Mouse (Mus musculus) liver, embryonic 14.5 days (tissue): ENCODE data around the gene Rph3al. TPM values are rescaled to one million over a fixed set of nuclear protein-coding genes. Genes with fewer than 3 reads are reported as not detected.

Experiments used
- ATAC-seq: fragments of 200-750 bp; cut with Nextera tagmentation; 2 replicates; pipeline ENCODE4 v1.8.0; 2017; ENCODE audit warnings: moderate number of reproducible peaks, mild to moderate bottlenecking, moderate library complexity; ENCODE audit not compliant: insufficient read depth
- DNase-seq, 3 experiments: peaks; one replicate each; pipeline ENCODE4 v3.0.0-alpha.2; 2012 to 2013; ENCODE audit warnings: low read depth in 3 of 3, low spot score in 3 of 3
- H3K27ac ChIP-seq: fragments of 300-500 bp; sonication (generic); 2 replicates; pipeline ENCODE4 v1.5.1; 2014; ENCODE audit warnings: moderate library complexity, mild to moderate bottlenecking, control low read depth, inconsistent platforms
- H3K27me3 ChIP-seq: fragments of 300-500 bp; sonication (generic); 2 replicates; pipeline ENCODE4 v1.6.1; 2014; ENCODE audit warnings: mild to moderate bottlenecking, low read length, moderate library complexity; ENCODE audit not compliant: control insufficient read depth, insufficient read depth
- H3K36me3 ChIP-seq: fragments of 300-500 bp; sonication (generic); replicated peaks from 2 replicates; pipeline ENCODE4 v1.6.1; 2014; ENCODE audit warnings: low read depth; ENCODE audit not compliant: control insufficient read depth, insufficient read depth
- H3K4me1 ChIP-seq, 2 experiments: fragments of 200-500 bp in 1 of 2; fragments of 300-500 bp in 1 of 2; sonication (generic) in 1 of 2; replicated peaks; 2 replicates each; pipeline ENCODE4 v1.6.1; 2012 to 2014; ENCODE audit warnings: antibody characterized with exemption in 1 of 2, inconsistent platforms in 1 of 2, low read length in 1 of 2; ENCODE audit not compliant: control insufficient read depth in 2 of 2, insufficient read depth in 2 of 2
- H3K4me2 ChIP-seq: fragments of 300-500 bp; sonication (generic); 2 replicates; pipeline ENCODE4 v1.6.1; 2014; ENCODE audit warnings: low read depth, mild to moderate bottlenecking, control low read depth, moderate library complexity
- H3K4me3 ChIP-seq, 2 experiments: fragments of 200-500 bp in 1 of 2; fragments of 300-500 bp in 1 of 2; sonication (generic) in 1 of 2; 2 replicates each; pipeline ENCODE4 v1.5.1; 2012 to 2014; ENCODE audit warnings: low read depth in 2 of 2, low read length in 2 of 2, mild to moderate bottlenecking in 2 of 2, control low read depth in 1 of 2, inconsistent platforms in 1 of 2, moderate library complexity in 1 of 2; ENCODE audit not compliant: insufficient read depth in 1 of 2
- H3K9ac ChIP-seq: fragments of 300-500 bp; sonication (generic); replicated peaks from 2 replicates; pipeline ENCODE4 v1.6.1; 2014; ENCODE audit warnings: mild to moderate bottlenecking, control low read depth, moderate library complexity
- H3K9me3 ChIP-seq: fragments of 300-500 bp; sonication (generic); 2 replicates; pipeline ENCODE4 v1.6.1; 2016; ENCODE audit warnings: low read length, mixed read lengths; ENCODE audit not compliant: control insufficient read depth
- CTCF ChIP-seq: IDR thresholded peaks from 2 replicates; pipeline ENCODE4 v1.5.1; 2016; ENCODE audit warnings: antibody characterized with exemption, low read depth, control low read depth
- EP300 ChIP-seq: IDR thresholded peaks from 2 replicates; pipeline ENCODE4 v1.6.1; 2016; ENCODE audit warnings: antibody characterized with exemption, low read depth
- WGBS: fragments of 180-500 bp; shearing (Covaris S2); extraction: QIAGEN DNeasy Blood & Tissue Kit; methylation state at CpG from one replicate; pipeline ENCODE4 v1.1.7; 2014; ENCODE audit not compliant: insufficient replicate concordance; 5-methylcytosine and 5-hydroxymethylcytosine counted together
- polyA plus RNA-seq, 2 experiments: library from polyadenylated mRNA; depleted of rRNA in 1 of 2; stranded (reverse) in 1 of 2; unstranded in 1 of 2; fragments of >200 nt; fragmentation: Nextera tagmentation in 1 of 2; extraction: Ambion mirVana in 1 of 2; gene quantifications; 2 replicates each; pipeline versions ENCODE4 v1.2.1 to v1.2.3; 2012 to 2014

The Rph3al gene
- polyA plus RNA-seq, 2 experiments, result 0.25 to 0.29 TPM

GRCm38 (mm10) chr11:75909702-75910429 is 28.4 kb downstream of the Rph3al start:
- Histone ChIP-seq H3K4me1 (0 out of 4 replicates have a peak, but pooled peaks cover 0 to 4% of the 10 kb centered on the region in 2 experiments), H3K4me2 (no peak overlapping the region), H3K27me3 (no peaks in the 10 kb centered on the region), H3K9ac (no peak overlapping the region), H3K4me3 (no peak overlapping the region), H3K9me3 (no peaks in the 10 kb centered on the region), H3K36me3 (no peaks in the 10 kb centered on the region), H3K27ac (no peak overlapping the region)
- 55% methylated on average over 9 of the region's 9 CpGs for WGBS
- ATAC-seq (no peak), DNase-seq (no peak)
- TF ChIP-seq CTCF (no peak), EP300 (no peak)

- Histone ChIP-seq H3K9ac (no peak overlapping the region), H3K4me1 (peaks cover 0 to 4% of the 10 kb centered on the region in 2 experiments; a peak in 1 of 4 replicates), H3K27ac (no peak overlapping the region), H3K27me3 (no peaks in the 10 kb centered on the region), H3K4me2 (no peak overlapping the region), H3K4me3 (no peak overlapping the region), H3K9me3 (no peaks in the 10 kb centered on the region), H3K36me3 (no peaks in the 10 kb centered on the region)
- no peak for ATAC-seq
- no peak for TF ChIP-seq CTCF
- TF ChIP-seq EP300, result no peak
- 38% methylated on average over 4 of the region's 4 CpGs for WGBS
- DNase-seq, result no peak
Measured at GRCm38 (mm10) chr11:75907406-75907805, 30.8 kb downstream of the Rph3al start.

- 60% methylated on average over 11 of the region's 12 CpGs for WGBS
- Histone ChIP-seq H3K27ac (no peak overlapping the region), H3K4me1 (peaks cover 0 to 4% of the 10 kb centered on the region in 2 experiments; a peak in 1 of 4 replicates), H3K4me3 (no peak overlapping the region), H3K9ac (no peak overlapping the region), H3K4me2 (no peak overlapping the region), H3K36me3 (no peaks in the 10 kb centered on the region), H3K9me3 (no peaks in the 10 kb centered on the region), H3K27me3 (no peaks in the 10 kb centered on the region)
- DNase-seq, result no peak
- ATAC-seq, result no peak
- TF ChIP-seq CTCF, result no peak
- TF ChIP-seq EP300, result no peak
Measured at GRCm38 (mm10) chr11:75906556-75906955, 31.7 kb downstream of the Rph3al start.

GRCm38 (mm10) chr11:75904982-75905381 is 33.2 kb downstream of the Rph3al start:
- peaks cover 0 to 4% of the 10 kb centered on the region in 2 experiments; a peak in 1 of 4 replicates for H3K4me1 ChIP-seq
- H3K9me3 ChIP-seq, result no peaks in the 10 kb centered on the region
- WGBS, result 59% methylated on average over 6 of the region's 6 CpGs
- no peak overlapping the region for H3K9ac ChIP-seq
- H3K4me3 ChIP-seq, result no peak overlapping the region
- no peaks in the 10 kb centered on the region for H3K27me3 ChIP-seq
- no peak overlapping the region for H3K4me2 ChIP-seq
- H3K36me3 ChIP-seq, result no peaks in the 10 kb centered on the region
- peak in 2 of 3 experiments; percentile 13 to 16 for DNase-seq
- TF ChIP-seq CTCF, result no peak
- ATAC-seq, result 0 out of 2 replicates have a peak, but pooled peaks have one; percentile 6
- no peak overlapping the region for H3K27ac ChIP-seq

GRCm38 (mm10) chr11:75904501-75904900 is 33.7 kb downstream of the Rph3al start:
- H3K4me1 ChIP-seq, result peaks cover 0 to 4% of the 10 kb centered on the region in 2 experiments; a peak in 1 of 4 replicates
- no peak for ATAC-seq
- TF ChIP-seq EP300, result no peak
- no peak for TF ChIP-seq CTCF
- H3K4me2 ChIP-seq, result no peak overlapping the region
- no peak for DNase-seq
- WGBS, result 38% methylated on average over 5 of the region's 5 CpGs
- no peaks in the 10 kb centered on the region for H3K27me3 ChIP-seq
- no peaks in the 10 kb centered on the region for H3K9me3 ChIP-seq
- no peak overlapping the region for H3K9ac ChIP-seq
- H3K36me3 ChIP-seq, result no peaks in the 10 kb centered on the region
- H3K27ac ChIP-seq, result no peak overlapping the region
- no peak overlapping the region for H3K4me3 ChIP-seq
